Mouse (Mus musculus): ENCODE results near the gene Trim43c.
"Not testable (repeated sequence)": the region's sequence is repeated elsewhere in the genome, so short reads cannot be mapped to it uniquely, and the experiment has no call there.

Trim43c gene

GRCm38 (mm10) chr9:88838864-88839263, at the start of gene Trim43c:
Gene Trim43c (plus strand): TSS chr9:88839164.
- not testable (repeated sequence) for DNase-seq

- DNase-seq: not testable (repeated sequence)
These were observed 14.1 kb downstream of the Trim43c start for GRCm38 (mm10) chr9:88853072-88853471.

- peak; percentile 90 for DNase-seq
These were observed 19.9 kb downstream of the Trim43c start for GRCm38 (mm10) chr9:88858566-88859492.

All from kidney, adult 9 months (tissue).